Mouse (Mus musculus) C2C12 (cell line): ENCODE measurements around the gene Gm20388.

ENCODE experiments used
- CEBPB ChIP-seq: IDR thresholded peaks from one replicate; pipeline ENCODE4 v1.6.1; 2011; ENCODE audit warnings: low read depth, mild to moderate bottlenecking, control low read depth, moderate library complexity
- CTCF ChIP-seq: IDR thresholded peaks from one replicate; pipeline ENCODE4 v1.5.1; 2011; ENCODE audit not compliant: control insufficient read depth, insufficient read depth, insufficient read length
- MAX ChIP-seq: IDR thresholded peaks from one replicate; pipeline ENCODE4 v1.6.1; 2011; ENCODE audit warnings: mild to moderate bottlenecking, control low read depth
- USF1 ChIP-seq: IDR thresholded peaks from one replicate; pipeline ENCODE4 v1.6.1; 2011; ENCODE audit warnings: low read depth, mild to moderate bottlenecking, control low read depth, moderate library complexity

- TF ChIP-seq CTCF = no peak
- no peak for TF ChIP-seq USF1
- no peak for TF ChIP-seq MAX
- no peak for TF ChIP-seq CEBPB
Measured at GRCm38 (mm10) chr8:120686576-120686975, 775.9 kb downstream of the Gm20388 start.
